Mouse (Mus musculus): ENCODE data around the gene Olfr1219. TPM values are rescaled to one million over a fixed set of nuclear protein-coding genes. Genes with fewer than 3 reads are reported as not detected.

Gene Olfr1219
- not detected for total RNA-seq (2021)
- long read RNA-seq, experiment 1, result 0 reads
- long read RNA-seq, experiment 2, result 0 reads

DNA sequence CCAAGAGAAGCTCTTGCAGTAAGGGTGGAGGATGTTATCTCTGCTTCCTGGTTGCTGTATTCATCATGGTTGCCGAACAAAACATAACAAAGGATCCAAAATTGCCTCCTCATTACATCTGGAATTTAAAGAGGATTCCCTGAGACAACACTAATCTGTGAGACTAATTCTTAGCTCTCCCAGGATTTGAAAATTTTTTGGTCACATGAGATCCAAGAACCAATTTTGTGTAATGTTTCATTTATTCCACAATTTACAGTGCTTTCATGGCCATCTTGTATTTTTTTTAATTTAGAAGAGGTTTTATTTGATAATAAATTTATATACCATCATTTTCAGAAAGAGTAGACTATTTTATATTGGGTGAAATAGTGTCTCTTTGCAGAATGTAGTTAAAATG lies at the start of gene Olfr1219:
Gene Olfr1219 (minus strand): TSS at position 101 of the 400 bp plus-strand sequence.
- H3K4me3 ChIP-seq, result no peak within 1 kb of the TSS
- no peak within 1 kb of the TSS for H3K27ac ChIP-seq
- no peak for TF ChIP-seq CTCF (conservative IDR thresholded peaks at IDR 0.05)
- DNase-seq (ENCODE audit: low spot score in 2 of 2), result no peak

- H3K27ac ChIP-seq, result no peak within 1 kb of the TSS
- TF ChIP-seq CTCF (conservative IDR thresholded peaks at IDR 0.05), result no peak
- no peak within 1 kb of the TSS for H3K4me3 ChIP-seq
- DNase-seq (ENCODE audit: low spot score in 2 of 2), result no peak
Measured at GRCm38 (mm10) chr2:89132954-89133353, 49.6 kb upstream of the Olfr1219 start, which contains the start of gene Olfr1222. Olfr1222 (minus strand) TSS chr2:89133054.

DNA sequence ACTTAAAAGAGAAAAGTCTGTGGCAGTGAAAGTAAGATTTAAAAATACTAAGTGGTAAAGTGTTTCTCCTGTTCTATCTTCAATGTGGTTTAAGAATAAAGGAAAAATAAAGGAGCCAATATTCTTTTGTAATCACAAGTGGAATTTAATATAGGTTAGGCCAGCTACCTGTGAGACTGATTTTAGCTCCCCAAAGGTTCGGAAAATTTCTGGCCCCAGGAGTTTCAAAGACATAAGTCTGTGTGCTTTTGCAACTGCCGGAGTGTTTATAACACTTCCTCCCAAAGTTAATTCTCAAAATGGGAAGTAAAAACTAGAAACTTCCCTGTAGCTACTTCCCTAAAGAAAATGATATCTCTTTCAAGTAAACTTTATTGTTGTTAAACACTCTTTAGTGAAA lies 33.9 kb upstream of the Olfr1219 start, which contains the start of gene Olfr1221:
Gene Olfr1221 (minus strand): TSS at position 101 of the 400 bp plus-strand sequence.
- no peak for TF ChIP-seq CTCF (conservative IDR thresholded peaks at IDR 0.05)
- no peak for DNase-seq (ENCODE audit: low spot score in 2 of 2)
- H3K4me3 ChIP-seq, result no peak within 1 kb of the TSS
- H3K27ac ChIP-seq, result no peak within 1 kb of the TSS

GRCm38 (mm10) chr2:89106735-89107134 lies 23.4 kb upstream of the Olfr1219 start, which contains the start of gene Olfr1220:
Olfr1220 (minus strand) TSS chr2:89106835.
- H3K27ac ChIP-seq, result no peak within 1 kb of the TSS
- no peak for DNase-seq (ENCODE audit: low spot score in 2 of 2)
- TF ChIP-seq CTCF (conservative IDR thresholded peaks at IDR 0.05), result no peak
- H3K4me3 ChIP-seq, result no peak within 1 kb of the TSS

DNA sequence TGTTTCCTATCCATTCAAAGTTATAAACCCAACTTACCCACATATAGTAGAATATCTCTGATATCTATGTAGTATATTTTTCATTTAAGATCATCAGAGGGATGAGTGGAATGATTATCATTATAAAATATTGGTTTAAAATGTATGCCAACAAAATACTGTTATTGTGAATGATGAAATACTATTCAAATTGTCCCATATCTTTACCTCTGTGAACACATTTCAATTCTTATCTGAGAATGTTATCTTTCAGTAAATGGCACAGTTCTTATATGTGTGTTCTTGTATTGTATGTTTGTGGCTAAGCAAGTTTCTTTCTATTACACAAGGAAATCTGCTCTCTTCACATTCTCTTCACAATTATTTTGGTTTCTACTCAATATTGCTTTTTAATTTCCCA lies 22.3 kb upstream of the Olfr1219 start:
- Histone ChIP-seq H3K4me3 (no peak overlapping the region), H3K27ac (no peak overlapping the region)
- DNase-seq (ENCODE audit: low spot score in 2 of 2), result no peak
- TF ChIP-seq CTCF (conservative IDR thresholded peaks at IDR 0.05), result no peak

GRCm38 (mm10) chr2:89093848-89094247 lies 10.5 kb upstream of the Olfr1219 start:
- DNase-seq (ENCODE audit: low spot score in 2 of 2), result no peak
- Histone ChIP-seq H3K4me3 (no peak overlapping the region), H3K27ac (no peak overlapping the region)
- TF ChIP-seq CTCF (conservative IDR thresholded peaks at IDR 0.05), result no peak

DNA sequence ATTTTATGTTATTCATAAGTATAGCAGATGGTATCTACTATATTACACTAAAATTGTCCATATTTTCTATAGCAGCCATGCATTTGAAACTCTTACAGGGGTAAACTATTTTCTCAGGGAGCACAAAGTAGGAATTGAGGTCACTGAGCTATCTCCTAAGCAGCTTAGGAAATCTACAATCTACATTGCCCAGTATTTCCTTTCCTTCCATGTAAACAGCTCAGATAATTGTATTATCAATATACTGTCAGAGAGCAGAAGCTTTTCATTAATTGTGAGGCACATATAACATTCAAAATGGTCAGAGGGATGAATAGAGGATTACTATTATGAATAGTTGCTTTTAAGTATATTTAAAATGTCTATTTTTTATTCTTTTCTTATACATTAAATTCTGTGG lies 1.8 kb downstream of the Olfr1219 start:
- H3K4me3 ChIP-seq, result no peak overlapping the region
- H3K27ac ChIP-seq, result no peak overlapping the region
- DNase-seq (ENCODE audit: low spot score in 2 of 2), result no peak
- no peak for TF ChIP-seq CTCF (conservative IDR thresholded peaks at IDR 0.05)

DNA sequence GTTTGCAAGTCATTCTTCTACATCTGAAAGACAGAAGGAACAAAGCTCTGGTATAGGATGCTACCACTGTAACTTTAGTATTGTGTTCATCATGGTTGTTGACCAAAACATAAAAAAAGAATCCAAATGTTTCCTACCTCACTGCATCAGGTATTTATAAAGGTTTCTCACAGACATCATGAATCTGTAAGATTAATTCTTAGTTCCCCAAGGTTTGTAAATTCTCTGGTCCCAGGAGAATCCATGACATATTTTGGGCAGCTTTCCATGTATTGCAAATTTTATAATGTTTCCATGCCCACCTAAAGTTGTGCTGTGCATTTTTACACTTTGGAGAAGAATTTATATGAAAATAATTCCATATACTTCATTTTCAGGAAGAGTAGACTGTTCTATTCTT lies 22.2 kb downstream of the Olfr1219 start, which contains the start of gene Olfr1218:
Gene Olfr1218 (minus strand): TSS at position 101 of the 400 bp plus-strand sequence.
- DNase-seq (ENCODE audit: low spot score in 2 of 2), result no peak
- no peak within 1 kb of the TSS for H3K27ac ChIP-seq
- TF ChIP-seq CTCF (conservative IDR thresholded peaks at IDR 0.05), result no peak
- H3K4me3 ChIP-seq, result no peak within 1 kb of the TSS

DNA sequence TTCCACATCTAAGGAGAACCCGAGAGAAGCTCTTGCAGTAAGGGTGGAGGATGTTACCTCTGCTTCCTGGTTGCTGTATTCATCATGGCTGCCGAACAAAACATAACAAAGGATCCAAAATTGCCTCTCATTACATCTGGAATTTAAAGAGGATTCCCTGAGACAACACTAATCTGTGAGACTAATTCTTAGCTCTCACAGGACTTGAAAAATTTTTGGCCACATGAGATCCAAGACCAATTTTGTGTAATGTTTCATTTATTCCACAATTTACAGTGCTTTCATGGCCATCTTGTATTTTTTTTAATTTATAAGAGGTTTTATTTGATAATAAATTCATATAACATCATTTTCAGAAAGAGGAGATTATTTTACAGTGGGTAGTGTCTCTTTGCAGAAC lies 51.3 kb downstream of the Olfr1219 start, which contains the start of gene Olfr1217:
Gene Olfr1217 (minus strand): TSS at position 101 of the 400 bp plus-strand sequence.
- no peak for DNase-seq (ENCODE audit: low spot score in 2 of 2)
- Histone ChIP-seq H3K4me3 (no peak within 1 kb of the TSS), H3K27ac (no peak within 1 kb of the TSS)
- no peak for TF ChIP-seq CTCF (conservative IDR thresholded peaks at IDR 0.05)

Other genes starting within 250 kb of the Olfr1219 start
- gene Olfr1204, start 234.2 kb downstream of the Olfr1219 start, total RNA-seq (2021), result not detected
- not detected for gene Olfr1206, start 220.3 kb downstream of the Olfr1219 start, total RNA-seq (2021)
- not detected for gene Olfr1208, start 181.2 kb downstream of the Olfr1219 start, total RNA-seq (2021)
- gene Olfr1209, start 168.4 kb downstream of the Olfr1219 start, total RNA-seq (2021), result not detected
- gene Olfr1211, start 145.4 kb downstream of the Olfr1219 start, total RNA-seq (2021), result not detected
- not detected for gene Olfr1212, start 129.5 kb downstream of the Olfr1219 start, total RNA-seq (2021)
- gene Gm13762, start 103.2 kb downstream of the Olfr1219 start, total RNA-seq (2021), result not detected
- not detected for gene Olfr1214, start 90.9 kb downstream of the Olfr1219 start, total RNA-seq (2021)
- gene Olfr1215, start 76.5 kb downstream of the Olfr1219 start, total RNA-seq (2021), result not detected
- not detected for gene Olfr1216, start 65.2 kb downstream of the Olfr1219 start, total RNA-seq (2021)
- gene Olfr1217, start 51.4 kb downstream of the Olfr1219 start, total RNA-seq (2021), result not detected
- not detected for gene Olfr1218, start 22.3 kb downstream of the Olfr1219 start, total RNA-seq (2021)
- not detected for gene Olfr1220, start 23.3 kb upstream of the Olfr1219 start, total RNA-seq (2021)
- not detected for gene Olfr1221, start 33.8 kb upstream of the Olfr1219 start, total RNA-seq (2021)
- not detected for gene Olfr1222, start 49.5 kb upstream of the Olfr1219 start, total RNA-seq (2021)
- gene Olfr1223, start 68.0 kb upstream of the Olfr1219 start, total RNA-seq (2021), result not detected
- gene Olfr1224-ps1, start 80.6 kb upstream of the Olfr1219 start, total RNA-seq (2021), result not detected
- not detected for gene Olfr1225, start 91.2 kb upstream of the Olfr1219 start, total RNA-seq (2021)
- gene Olfr1226, start 116.5 kb upstream of the Olfr1219 start, total RNA-seq (2021), result not detected
- gene Olfr1228, start 170.5 kb upstream of the Olfr1219 start, total RNA-seq (2021), result not detected
- gene Olfr1229, start 204.5 kb upstream of the Olfr1219 start, total RNA-seq (2021), result not detected
- not detected for gene Olfr1230, start 213.8 kb upstream of the Olfr1219 start, total RNA-seq (2021)
- not detected for gene Olfr1231, start 223.6 kb upstream of the Olfr1219 start, total RNA-seq (2021)
- gene Olfr1232, start 246.2 kb upstream of the Olfr1219 start, total RNA-seq (2021), result not detected

All from layer of hippocampus, adult 2 months (tissue).